Mouse (Mus musculus): ENCODE data around the gene Ppp1r27.
"Not testable (repeated sequence)": the region's sequence is repeated elsewhere in the genome, so short reads cannot be mapped to it uniquely, and the experiment has no call there.

Gene Ppp1r27

DNA sequence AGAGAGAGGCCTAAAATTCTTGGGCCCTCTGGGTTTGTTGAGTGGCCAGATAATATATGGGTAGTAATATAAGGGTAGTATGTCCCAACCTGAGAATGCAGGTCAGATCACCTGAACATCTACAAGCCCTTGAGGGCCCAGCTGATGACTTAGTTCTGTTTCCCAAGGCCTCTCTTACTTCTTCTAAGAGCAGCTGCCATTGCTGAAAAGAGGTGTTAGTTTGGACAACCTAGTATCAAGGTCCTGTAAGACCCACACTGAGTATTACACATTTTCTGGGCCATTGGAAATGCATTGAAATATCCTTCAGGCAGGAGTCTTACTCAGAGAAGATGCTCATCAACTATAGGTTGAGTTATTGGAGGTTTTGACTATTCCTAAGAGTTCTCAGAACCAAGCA lies 25.0 kb upstream of the Ppp1r27 start:
- DNase-seq (ENCODE audit: low read depth, low spot score): no peak

DNA sequence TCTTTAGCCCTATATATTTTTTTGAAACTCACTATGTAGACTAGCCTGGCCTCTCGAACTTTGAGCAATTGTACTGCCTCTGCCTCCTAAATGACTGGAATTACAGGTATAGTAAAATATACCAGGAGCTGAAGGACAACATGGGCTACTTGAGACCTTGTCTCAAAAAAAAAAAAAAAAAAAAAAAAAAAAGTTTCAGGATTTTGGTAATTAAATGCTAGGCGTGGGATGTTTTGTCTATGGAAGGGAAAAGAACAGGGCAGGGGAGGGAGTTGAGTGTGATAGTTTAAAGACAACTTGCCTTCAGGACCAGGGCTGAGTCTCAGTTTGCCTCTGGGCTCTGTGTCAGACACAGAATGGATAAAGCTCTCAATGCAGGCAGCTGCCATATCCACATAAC lies 24.1 kb upstream of the Ppp1r27 start:
- DNase-seq (ENCODE audit: low read depth, low spot score): no peak

DNA sequence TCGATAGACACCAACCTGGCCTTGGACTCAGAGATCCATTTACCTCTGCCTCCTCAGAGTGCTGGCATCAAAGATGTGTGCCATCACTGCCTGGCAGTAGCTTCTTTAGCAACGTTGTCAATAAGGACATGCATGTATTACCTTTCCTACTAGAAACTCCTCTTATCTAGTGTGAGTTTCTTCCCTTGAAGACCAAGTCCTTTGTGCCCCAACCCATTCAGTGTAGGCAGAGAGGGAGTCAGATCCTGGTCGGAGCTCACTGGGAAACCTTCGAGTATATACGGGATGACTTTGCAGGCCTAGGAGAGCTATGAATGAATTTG lies 23.3 kb upstream of the Ppp1r27 start:
- DNase-seq (ENCODE audit: low read depth, low spot score): peak; percentile 37

DNA sequence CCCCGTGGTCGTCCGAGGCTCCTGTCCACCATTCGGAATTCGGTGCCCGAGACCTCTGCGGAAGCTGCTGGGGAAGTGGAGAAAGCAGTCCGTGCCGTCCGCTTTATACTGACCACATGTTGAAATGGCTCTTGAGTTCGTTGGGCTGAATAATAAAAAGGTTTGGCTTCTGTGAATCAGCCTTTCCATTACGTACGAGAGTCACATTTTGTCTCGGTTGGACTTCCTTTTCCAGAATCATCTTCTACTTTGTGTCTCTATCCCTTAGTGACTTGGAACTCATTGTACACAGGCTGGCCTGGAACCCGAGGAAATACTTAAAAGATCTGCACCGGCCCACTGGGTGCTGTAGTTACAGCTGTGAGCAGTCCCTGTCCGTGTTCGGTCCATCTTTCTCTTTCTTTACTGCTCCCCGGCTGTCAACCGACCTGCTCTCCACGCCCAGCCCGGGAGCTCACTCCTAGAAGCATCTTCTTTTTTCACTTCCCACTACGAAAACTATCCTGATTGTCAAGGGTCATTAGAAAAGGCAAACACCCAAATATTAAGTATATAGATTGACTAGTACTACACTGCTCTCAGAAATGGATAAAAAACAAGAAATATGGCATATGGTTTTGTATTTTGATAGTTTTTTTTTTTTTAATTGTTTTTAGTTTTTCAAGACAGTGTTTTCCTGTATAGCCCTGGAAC lies 22.8 kb upstream of the Ppp1r27 start:
- peak; percentile 69 for DNase-seq (ENCODE audit: low read depth, low spot score)

DNA sequence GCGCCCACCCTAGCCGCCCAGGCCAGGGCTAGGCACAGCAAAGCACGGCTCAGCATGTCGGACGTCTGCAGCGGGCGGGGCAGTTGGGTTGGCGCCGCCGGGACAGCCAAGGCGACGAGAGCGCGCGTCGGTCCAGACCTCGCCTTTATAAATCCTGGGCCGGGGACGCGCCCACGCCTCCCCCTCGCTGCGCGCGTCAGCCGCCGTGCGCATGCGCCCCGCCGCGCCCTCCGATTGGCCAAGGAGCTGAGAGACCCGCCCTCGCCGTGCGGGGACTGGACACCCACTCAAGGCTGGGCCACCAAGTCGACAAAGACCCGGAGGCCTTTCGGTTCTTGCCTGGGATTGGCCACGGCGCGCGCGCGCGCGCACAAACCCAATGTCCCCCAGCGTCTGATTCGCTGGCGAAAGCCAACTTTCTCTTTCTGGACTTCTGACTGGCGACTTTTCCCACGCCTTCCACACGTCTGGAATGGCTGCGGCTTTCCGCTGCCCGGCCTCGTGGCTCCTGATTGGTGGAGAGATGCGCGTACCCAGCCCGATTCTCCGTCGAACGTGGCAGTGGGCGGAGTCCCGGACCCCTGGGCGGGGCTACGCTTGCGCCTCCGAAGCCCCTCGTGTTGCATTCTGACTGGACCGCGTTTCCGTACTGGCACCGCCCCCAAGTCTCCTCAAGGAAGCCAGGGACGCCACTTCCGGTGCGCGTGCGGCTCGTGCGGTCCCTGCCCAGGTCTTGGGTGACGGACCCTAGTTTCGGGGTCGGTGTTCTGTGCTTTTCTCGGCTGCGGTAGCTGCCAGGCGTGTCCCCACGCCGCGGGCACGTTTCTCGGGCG lies 22.0 kb upstream of the Ppp1r27 start, which contains the start of gene P4hb:
TSS of gene P4hb (minus strand) at position 502 of the 833 bp plus-strand sequence.
- peak; percentile 100 for DNase-seq (ENCODE audit: low read depth, low spot score)

DNA sequence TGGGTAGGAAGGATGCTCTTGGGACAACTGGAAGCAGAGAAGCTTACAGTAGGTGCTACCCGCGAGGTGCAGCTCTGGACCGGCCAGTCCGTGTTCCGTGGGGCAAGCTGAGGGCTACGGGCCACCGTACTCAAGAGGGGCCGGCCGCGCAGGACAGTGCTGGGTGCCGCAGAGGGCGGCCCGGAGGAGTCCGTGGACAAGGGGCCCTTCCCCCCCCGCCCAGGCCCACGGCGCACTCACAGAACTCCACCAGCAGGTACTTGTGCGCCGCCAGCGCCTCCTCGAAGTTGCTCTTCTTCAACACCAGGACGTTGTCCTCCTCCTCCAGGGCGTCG lies 21.5 kb upstream of the Ppp1r27 start:
- DNase-seq (ENCODE audit: low read depth, low spot score): peak; percentile 31

DNA sequence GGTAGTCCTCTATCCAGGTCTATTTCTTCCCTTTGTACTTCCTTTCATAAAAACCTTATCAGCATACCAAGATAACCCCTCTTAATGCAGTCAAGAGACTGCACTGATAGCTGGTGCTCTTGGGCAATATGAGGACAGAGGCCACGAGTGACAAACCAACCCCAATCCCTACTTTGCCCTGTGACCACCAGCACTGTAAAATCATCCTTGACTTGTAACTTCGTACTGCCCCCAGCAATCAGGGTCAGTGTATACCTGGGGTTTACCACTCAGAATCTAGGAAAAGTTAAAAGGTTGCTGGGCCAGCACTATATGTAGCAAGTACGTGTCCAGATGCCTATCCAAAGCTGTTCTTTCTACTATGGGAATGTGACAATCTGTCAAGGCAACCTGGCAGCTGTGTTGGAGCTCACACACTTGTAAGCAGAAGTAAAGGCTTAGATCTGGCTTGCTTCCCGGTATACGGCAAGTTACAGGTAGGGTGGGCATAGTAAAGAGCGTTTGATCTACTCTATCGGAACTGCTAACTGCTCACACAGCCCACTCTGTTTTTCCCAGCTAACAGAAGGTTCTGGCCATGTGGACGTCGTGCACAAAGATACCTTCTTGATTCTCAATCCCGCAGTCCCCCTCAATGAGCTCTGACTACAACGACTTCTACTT lies 21.0 kb upstream of the Ppp1r27 start:
- no peak for DNase-seq (ENCODE audit: low read depth, low spot score)

DNA sequence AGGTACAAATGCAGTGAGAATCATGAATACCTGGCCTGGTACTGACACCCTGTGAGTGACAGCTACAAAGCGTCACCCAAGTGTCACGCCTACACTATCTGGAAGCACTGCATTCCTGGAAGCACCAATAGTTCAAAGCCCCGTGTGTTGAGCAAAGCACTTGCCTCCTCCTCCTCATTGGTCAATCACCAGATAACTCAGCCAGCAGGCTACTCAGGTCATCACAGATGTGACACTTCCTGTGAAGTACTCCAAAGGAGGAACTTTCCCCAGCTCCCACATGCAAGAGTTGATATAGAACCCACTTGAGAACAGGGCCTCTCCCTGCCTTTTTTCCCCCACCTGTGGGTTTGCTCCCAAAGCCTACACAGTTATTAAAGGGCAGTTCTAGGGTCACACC lies 20.2 kb upstream of the Ppp1r27 start:
- DNase-seq (ENCODE audit: low read depth, low spot score): no peak

DNA sequence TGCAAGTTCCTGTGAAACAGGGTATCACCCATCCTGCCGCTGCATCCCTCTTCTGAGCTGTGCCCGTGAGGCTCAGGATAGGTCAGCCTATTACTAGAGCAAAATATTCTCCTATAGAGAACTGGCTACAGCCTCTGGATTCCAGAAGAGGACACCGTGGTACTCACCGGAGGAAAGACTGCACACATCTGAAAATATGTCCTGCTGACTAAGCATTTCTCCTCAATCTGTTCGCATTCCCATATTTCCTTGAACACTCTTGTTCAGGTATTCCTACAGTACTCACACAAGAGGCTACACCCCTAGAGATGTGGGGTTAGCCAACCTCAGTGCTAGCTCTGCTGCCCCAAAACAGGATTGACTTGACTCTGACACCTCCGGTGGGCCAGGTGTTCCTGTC lies 17.4 kb upstream of the Ppp1r27 start:
- DNase-seq (ENCODE audit: low read depth, low spot score): no peak

DNA sequence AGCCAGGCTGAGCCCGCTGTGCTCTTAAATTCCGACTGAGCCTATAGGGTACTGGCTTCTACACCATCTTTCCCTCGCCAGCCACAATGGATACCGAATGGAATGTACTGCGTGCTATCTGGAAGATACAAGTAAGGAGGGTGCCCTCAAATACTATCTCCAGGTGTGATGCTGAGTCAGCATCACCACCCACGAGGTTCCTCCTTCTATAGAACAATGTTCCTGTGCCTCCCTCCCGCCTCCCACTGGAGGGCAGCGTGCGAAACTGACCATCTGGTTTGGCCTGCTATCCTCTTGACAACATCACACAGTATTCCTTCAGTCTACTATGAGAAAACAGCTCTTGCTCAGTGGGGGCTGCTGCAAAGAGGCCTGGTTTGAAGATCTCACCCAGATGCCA lies 14.2 kb upstream of the Ppp1r27 start:
- no peak for DNase-seq (ENCODE audit: low read depth, low spot score)

DNA sequence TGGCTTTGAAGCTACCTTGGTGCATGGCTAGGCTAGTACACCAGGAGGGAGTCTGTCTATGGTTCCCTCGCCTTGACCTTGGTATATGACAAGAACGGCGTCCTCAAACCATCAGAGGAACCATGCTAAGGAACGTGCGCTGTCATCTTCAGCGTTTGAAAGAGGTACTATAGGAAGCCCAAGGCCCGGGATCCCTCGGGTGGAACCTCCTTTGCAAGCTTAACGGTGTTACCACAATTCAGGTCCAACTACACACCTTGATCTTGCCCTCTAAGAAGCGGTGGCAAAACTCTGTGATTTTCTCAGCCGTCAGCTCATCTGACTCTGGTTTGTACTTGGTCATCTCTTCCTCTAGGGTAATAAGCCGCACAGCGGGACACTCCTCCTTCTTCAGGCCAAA lies 12.0 kb upstream of the Ppp1r27 start:
- no peak for DNase-seq (ENCODE audit: low read depth, low spot score)

DNA sequence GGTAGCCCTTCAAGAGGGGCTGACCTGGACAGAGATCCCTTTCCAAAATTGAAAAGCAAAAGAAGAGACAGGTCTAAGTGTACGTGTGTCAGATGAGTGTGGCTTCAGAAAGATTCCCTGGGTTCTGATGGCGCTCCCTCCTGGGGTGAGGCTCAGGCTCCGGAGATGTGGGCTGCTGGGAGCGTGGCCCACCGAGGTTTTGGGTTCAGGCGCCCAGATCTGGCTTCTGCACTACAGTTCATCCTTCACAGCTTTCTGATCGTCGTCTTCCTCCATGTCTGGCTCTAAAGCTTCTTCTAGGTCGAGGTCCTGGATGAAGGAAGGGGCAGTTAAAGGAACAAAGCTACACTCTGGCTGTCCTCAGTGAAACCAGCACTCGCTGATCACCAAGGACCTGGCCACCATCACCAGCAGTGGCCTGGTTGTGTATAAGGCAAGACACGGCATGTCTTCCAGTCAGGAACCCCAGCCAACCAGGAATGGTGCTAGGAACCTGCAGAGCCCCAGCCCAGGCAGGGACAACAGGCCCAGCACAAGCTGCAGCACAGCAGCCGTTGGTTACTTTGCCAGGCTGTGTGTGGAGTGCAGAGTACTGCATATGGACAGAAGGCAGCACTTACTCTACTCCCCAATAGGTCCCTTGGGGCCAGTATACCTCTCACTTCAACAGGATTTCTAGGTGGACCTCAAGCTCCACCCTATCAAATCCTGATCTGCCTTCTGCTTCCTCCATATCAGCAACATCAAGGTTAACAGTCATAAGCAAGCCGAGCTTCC lies 10.2 kb upstream of the Ppp1r27 start:
- no peak for DNase-seq (ENCODE audit: low read depth, low spot score)

DNA sequence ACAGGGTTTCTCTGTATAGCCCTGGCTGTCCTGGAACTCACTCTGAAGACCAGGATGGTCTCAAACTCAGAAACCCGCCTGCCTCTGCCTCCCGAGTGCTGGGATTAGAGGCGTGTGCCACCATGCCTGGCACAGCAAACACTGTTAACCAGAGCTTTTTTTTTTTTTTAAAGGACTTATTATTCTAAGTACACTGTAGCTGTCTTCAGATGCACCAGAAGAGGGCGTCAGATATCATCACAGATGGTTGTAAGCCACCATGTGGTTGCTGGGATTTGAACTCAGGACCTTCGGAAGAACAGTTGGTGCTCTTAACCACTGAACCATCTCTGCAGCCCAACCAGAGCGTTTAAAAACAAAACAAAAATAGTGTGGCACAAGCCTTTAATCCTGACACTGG lies 7.9 kb upstream of the Ppp1r27 start:
- DNase-seq (ENCODE audit: low read depth, low spot score): not testable (repeated sequence)

DNA sequence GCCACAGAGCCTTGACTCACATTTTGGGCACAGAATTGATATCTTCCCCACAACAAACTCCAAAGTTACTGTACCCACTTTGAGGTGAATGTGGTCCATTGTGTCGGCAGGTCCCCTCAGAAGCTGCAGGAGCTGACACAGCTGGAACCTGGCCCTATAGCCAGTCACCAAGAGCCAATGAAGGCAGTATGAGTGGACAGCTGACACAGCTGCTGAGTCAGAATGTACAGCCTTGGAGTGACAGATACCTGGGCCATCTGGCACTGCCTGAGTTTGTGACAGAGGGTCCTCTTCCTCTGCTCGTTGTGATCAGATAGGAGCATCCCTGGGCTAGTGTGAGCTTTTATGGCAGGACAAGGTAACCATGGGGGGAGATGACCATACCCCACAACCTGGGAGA lies 4.3 kb upstream of the Ppp1r27 start:
- DNase-seq (ENCODE audit: low read depth, low spot score): no peak

DNA sequence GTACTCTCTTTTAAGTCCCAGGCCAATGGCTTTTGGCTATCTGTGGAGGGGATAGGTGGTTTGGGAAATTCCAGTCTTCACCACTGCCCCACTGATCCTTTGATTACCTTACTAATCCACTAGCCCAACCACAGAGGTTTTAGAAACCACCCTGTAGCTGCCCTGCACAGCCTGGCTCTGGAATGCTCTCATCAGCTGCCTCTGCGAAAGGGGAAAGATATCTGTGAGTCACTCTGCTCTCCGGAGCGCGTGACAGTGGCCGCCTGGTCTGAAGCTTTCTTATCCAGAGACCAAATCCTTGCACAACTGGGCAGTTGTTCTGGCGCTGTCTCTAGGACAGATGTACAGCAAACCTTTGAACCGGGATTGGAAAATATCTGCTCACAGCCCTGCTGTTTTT lies 3.9 kb upstream of the Ppp1r27 start:
- peak; percentile 96 for DNase-seq (ENCODE audit: low read depth, low spot score)

DNA sequence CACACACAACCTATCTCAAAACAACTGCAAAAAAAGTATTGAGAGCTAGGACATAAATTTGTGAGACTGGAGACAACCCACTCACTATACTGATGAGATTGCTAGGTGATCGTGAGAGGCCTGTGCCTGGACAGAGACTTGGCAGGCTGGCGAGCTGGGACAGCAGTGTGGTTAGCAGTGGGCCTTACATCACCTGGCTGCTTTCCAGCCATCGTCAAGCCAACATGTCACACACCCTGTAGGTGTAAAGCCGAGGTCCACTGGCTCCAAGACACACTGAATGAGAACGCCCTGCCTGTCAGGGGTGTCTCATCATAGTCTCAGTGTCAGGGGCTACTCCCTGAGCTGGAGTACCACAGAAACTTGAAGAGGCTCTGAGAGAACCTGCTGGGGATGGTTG lies 1.8 kb upstream of the Ppp1r27 start:
- DNase-seq (ENCODE audit: low read depth, low spot score): peak; percentile 45

DNA sequence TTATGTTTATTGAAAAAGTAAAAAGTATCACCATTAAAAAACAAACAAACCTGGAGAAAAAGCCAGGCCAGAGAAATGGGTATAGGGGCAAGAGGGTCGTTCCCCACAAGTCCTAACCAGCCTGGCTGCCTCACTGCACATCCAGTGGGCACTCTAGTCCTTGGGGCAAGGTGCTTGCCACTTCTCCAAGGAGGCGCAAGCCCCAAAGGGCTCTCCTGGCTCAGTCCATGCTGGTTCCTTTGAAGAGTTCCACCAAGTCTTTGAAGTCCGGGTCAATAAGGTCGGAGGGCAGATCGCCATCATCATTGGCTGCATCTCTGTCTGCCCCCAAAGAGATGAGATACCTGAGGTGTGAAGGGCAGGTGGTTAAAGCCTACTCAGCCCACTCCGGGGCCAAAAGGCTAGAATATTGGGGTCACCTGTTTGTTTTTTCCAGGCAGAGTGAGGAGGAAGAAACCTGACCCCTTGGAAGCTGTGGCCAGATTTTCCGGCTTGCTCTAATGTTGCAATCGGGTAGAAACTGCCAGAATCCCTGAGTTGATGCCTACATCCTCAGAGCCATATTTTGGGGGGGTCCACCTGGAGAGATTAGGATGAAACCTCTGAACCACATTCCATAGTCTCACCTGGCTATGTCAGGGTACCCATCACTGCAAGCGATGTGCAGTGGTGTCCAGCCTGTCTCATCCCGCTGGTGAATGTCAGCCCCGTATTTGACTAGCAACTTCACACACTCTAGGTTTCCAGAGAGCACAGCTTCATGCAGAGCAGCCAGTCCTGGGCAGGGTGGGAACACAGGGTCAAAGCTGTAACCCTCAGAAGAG lies 734 bp downstream of the Ppp1r27 start:
- DNase-seq (ENCODE audit: low read depth, low spot score): peak; percentile 25

DNA sequence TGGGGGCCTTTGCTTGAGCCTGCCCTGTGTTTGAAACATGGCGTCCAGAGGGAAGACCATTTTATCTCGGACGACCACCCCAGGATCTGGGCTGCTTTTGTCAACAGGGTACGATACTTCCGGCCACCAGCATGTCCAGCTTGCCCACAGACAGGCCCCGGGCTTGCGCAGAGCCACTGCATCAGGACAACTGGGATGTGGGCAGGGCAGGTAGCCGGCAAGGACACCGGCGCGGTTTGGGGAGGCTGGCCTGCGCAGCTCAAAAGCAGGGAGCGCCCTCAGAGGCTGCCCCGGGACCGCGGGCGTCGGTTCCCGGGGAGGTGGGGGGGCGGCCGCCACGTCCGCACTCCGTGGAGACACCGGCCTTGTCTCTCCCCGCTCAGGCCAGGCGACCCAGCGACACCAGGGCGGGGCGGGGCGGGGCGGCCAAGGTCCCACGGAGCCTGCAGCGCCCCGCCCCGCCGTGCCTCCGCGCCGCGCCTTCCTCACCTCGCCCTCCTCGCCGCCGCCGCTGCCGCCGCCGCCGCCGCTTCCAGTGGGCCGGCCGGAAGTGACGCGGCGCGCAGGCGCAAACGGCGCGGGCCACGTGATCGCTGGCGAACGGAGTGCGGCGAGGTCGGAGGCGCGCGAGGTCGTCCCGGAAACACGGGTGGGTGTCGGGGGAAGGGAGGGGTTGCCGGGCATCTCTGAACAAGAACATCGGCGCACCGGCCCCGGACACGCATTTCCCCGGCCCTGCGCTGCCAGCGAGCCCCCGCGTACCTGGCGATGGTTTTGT lies 1.6 kb downstream of the Ppp1r27 start, which contains the start of gene Mcrip1:
TSS of gene Mcrip1 (minus strand) at position 560 of the 778 bp plus-strand sequence.
- peak; percentile 80 for DNase-seq (ENCODE audit: low read depth, low spot score)

DNA sequence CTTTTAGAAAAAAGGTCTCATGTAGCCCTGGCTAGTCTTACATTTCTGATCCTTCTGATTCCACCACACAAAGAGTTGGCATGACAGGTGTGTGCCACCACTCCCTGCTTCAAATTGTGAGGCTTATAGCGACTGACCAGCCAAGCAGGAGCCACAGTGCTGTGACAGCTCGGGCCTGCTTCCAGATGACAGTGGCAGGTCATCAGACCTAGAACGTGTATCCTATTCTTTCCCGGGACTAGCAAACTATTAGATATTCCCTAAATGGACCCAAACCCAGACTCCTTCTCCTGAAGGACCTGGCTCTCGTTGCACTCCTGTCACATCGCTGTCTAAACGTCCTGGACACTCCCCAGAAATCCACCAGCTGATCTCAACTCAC lies 2.2 kb downstream of the Ppp1r27 start:
- no peak for DNase-seq (ENCODE audit: low read depth, low spot score)

DNA sequence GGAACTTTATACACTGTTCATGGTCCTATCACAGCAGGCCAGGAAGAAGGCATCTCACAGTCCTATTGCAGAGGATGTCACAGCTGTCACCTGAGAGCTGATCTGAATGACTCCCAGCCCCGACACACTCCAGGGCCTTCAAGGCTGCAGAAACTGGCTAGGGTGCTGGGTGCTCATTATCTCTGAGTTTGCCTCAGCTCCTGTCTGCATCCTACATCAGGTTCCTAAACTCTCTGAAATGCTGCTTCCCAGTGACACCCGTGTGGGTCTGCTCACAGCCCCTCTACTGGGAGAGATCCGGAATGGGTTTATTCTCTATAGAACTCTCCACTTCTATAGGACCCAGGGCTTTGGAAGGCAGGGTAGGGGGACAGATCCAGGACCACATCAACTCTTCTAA lies 2.7 kb downstream of the Ppp1r27 start:
- DNase-seq (ENCODE audit: low read depth, low spot score): no peak

Data from 3T3-L1 (cell line).